Mouse (Mus musculus) heart, adult 2 months (tissue): ENCODE data around the gene Ssb.

Experiments
- CTCF ChIP-seq: fragments of 200-600 bp; IDR thresholded peaks from 2 replicates; pipeline ENCODE4 v1.8.1; 2022; ENCODE audit warnings: antibody characterized with exemption, mild to moderate bottlenecking, moderate library complexity
- EP300 ChIP-seq: fragments of 200-500 bp; IDR thresholded peaks from 2 replicates; pipeline ENCODE4 v1.6.1; 2011; ENCODE audit warnings: low read depth, low read length, control low read depth; ENCODE audit not compliant: insufficient read depth
- POLR2A ChIP-seq: fragments of 200-500 bp; IDR thresholded peaks from 2 replicates; pipeline ENCODE4 v1.6.1; 2011; ENCODE audit warnings: mild to moderate bottlenecking, low read depth, low read length, control low read depth; ENCODE audit not compliant: insufficient read depth

- TF ChIP-seq CTCF (no peak), POLR2A (no peak), EP300 (no peak)
These were observed 55.9 kb downstream of the Ssb start for GRCm38 (mm10) chr2:69917301-69917700.
